In genomic region chr19:5085145-5085863, GRCm38 (mm10) we compare ENCODE assay signal across 1 mouse cellular context.
TF ChIP-seq lines count a peak whose summit lies in the region.

Tmem151a (minus strand) TSS chr19:5085531.

TF ChIP-seq in MEL, 35 proteins besides CTCF, POLR2A, EP300 and RAD21 (continued from another document):
- TF ChIP-seq MXI1 (IDR thresholded peaks at IDR 0.05; ENCODE audit: low read depth, low read length) (no peak), MYB (IDR thresholded peaks at IDR 0.05; ENCODE audit: low read depth, low read length) (no peak), RCOR1 (IDR thresholded peaks at IDR 0.05; ENCODE audit: low read depth, low read length) (no peak), ZC3H11A (IDR thresholded peaks at IDR 0.05; ENCODE audit: low read depth, low read length) (no peak), TAL1 (IDR thresholded peaks at IDR 0.05; ENCODE audit: low read length) (no peak), MAFK (IDR thresholded peaks at IDR 0.05; ENCODE audit: borderline replicate concordance, low read depth, low read length) (no peak)
